10 mouse cellular contexts compared by ENCODE assay signal in the genomic region with DNA sequence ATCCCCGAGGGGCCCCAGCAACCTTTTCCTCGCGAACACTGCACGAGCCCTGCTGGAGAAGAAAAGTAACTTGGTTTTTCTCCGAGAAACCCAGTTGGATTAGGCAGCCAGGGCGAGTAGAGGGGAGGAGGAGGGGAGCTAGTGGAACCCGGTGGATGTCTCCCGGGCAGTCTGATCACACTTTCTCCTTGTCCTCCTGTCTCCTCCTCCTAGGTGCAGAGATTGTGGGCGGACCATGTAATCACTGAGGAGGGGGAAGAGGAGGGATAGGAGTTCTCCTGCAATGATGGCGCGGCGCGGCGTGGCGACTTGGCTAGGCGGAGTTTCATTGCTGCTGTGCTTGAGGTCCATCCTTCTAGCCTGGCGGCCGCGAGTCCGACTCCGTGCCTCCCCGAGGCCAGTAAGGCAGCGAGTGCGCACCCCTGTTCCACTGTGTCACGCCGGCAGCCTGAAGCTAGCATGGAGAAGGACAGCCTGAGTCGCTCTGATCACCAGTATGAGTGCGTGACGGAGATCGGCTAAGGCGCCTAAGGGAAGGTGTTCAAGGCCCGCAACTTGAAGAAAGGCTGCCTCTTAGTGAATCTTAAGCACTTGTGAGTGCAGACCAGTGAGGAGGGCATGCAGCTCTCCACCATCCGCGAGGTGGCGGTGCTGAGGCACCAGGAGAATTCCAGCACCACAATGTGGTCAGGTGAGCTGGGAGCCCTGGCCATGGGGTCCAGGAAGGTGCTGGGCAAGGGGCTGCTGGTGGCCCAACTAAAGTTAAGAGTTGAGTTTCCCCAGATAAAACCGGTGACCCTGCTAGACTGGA. TPM values are rescaled to one million over a fixed set of nuclear protein-coding genes. Genes with fewer than 3 reads are reported as not detected.
DNase-seq lines count a peak whose midpoint lies in the region; ATAC-seq and TF ChIP-seq lines count a peak whose summit lies in the region.
"Not testable (repeated sequence)": the region's sequence is repeated elsewhere in the genome, so short reads cannot be mapped to it uniquely, and the experiment has no call there.
"Had no signal": no experiment of that assay in that cellular context is flagged by ENCODE, and none has a peak within 500 bp of the region (broad histone marks: within the 10 kb centered on the region; RNA-seq: fewer than 3 reads in every experiment).

No protein-coding gene starts in this region.

- not testable (repeated sequence) for H3K4me1 ChIP-seq in embryonic fibroblast, embryonic 13.5 days (ENCODE audit: control insufficient read depth, insufficient read depth, low read length); heart, adult 2 months (ENCODE audit: control insufficient read depth, insufficient read depth, low read length); intestine, postnatal 0 days (replicated peaks; ENCODE audit: control insufficient read depth, insufficient read depth, low read length); liver, embryonic 15.5 days (replicated peaks); neural tube, embryonic 12.5 days

- peak; percentile 9; the same call in 1 of the 2 replicates for TF ChIP-seq CTCF in embryonic fibroblast, embryonic 13.5 days (IDR thresholded peaks at IDR 0.05; ENCODE audit: borderline replicate concordance, insufficient read depth, low read length)
- peak; percentile 15; the same call in 1 of the 2 replicates for TF ChIP-seq CTCF in heart, adult 2 months (IDR thresholded peaks at IDR 0.05)
- peak; percentile 45 for TF ChIP-seq CTCF in intestine, postnatal 0 days (IDR thresholded peaks at IDR 0.05; ENCODE audit: low read depth)

- TF ChIP-seq POLR2A in embryonic fibroblast, embryonic 13.5 days (IDR thresholded peaks at IDR 0.05; ENCODE audit: low read depth, low read length); heart, adult 2 months (IDR thresholded peaks at IDR 0.05; ENCODE audit: insufficient read depth, low read depth, low read length): not testable (repeated sequence)

- H3K79me2 ChIP-seq in heart, adult 2 months (replicated peaks; ENCODE audit: control insufficient read depth, insufficient read depth, low read length): not testable (repeated sequence)

- not testable (repeated sequence) for H3K27ac ChIP-seq in embryonic fibroblast, embryonic 13.5 days (ENCODE audit: insufficient read depth, low read length); heart, adult 2 months; intestine, postnatal 0 days (ENCODE audit: low read depth, low read length); liver, embryonic 15.5 days (replicated peaks); neural tube, embryonic 12.5 days

- peak overlapping the region; percentile 46 for H3K4me2 ChIP-seq in intestine, postnatal 0 days (replicated peaks; ENCODE audit: low read depth)
- H3K4me2 ChIP-seq in liver, embryonic 15.5 days: peak overlapping the region; percentile 27; the same call in 1 of the 2 replicates
- peak overlapping the region; percentile 53 for H3K4me2 ChIP-seq in neural tube, embryonic 12.5 days (replicated peaks)

- TF ChIP-seq EP300 in heart, adult 2 months (IDR thresholded peaks at IDR 0.05; ENCODE audit: insufficient read depth, low read depth, low read length): not testable (repeated sequence)

- ATAC-seq in intestine, postnatal 0 days; liver, embryonic 15.5 days (ENCODE audit: insufficient read depth): not testable (repeated sequence)
- peak; percentile 91 for ATAC-seq in neural tube, embryonic 12.5 days (ENCODE audit: low FRiP score, low read depth)

- H3K27me3 ChIP-seq in heart, adult 2 months (ENCODE audit: control insufficient read depth, insufficient read depth, low read length); intestine, postnatal 0 days (replicated peaks; ENCODE audit: control insufficient read depth, insufficient read depth, low read length); liver, embryonic 15.5 days; neural tube, embryonic 12.5 days (replicated peaks): not testable (repeated sequence)

- H3K4me3 ChIP-seq in embryonic fibroblast, embryonic 13.5 days (ENCODE audit: insufficient read depth, low read length); heart, adult 2 months; intestine, postnatal 0 days (ENCODE audit: low read depth, low read length); liver, embryonic 15.5 days (replicated peaks): not testable (repeated sequence)
- peak overlapping the region; percentile 22 for H3K4me3 ChIP-seq in neural tube, embryonic 12.5 days

- under 1% methylated on average over 24 of the region's 36 CpGs for WGBS in heart, adult 2 months
- WGBS in intestine, postnatal 0 days: under 1% methylated on average over 22 of the region's 36 CpGs
- WGBS in liver, embryonic 15.5 days (ENCODE audit: insufficient replicate concordance): under 1% methylated on average over 26 of the region's 36 CpGs
- WGBS in neural tube, embryonic 12.5 days: under 1% methylated on average over 28 of the region's 36 CpGs

- DNase-seq in adrenal gland, postnatal 25 days: peak; percentile 36
- DNase-seq in heart, adult 2 months: peak in 1 of 2 experiments; percentile 27
- DNase-seq in layer of hippocampus, postnatal 14 days (ENCODE audit: low spot score in 2 of 2): peak; percentile 31 to 55
- peak; percentile 12 for DNase-seq in thymus, postnatal 4 days

- not testable (repeated sequence) for H3K36me3 ChIP-seq in heart, adult 2 months (ENCODE audit: control insufficient read depth, insufficient read depth, low read length); intestine, postnatal 0 days (ENCODE audit: control insufficient read depth, insufficient read depth); liver, embryonic 15.5 days (replicated peaks); neural tube, embryonic 12.5 days

- H3K9ac ChIP-seq in heart, adult 2 months (ENCODE audit: low read depth, low read length); intestine, postnatal 0 days (ENCODE audit: low read depth, low read length); liver, embryonic 15.5 days; neural tube, embryonic 12.5 days: not testable (repeated sequence)

- intact Hi-C loops in heart, adult 2 months (cut with DNase I): not testable (repeated sequence)

- not testable (repeated sequence) for H3K9me3 ChIP-seq in intestine, postnatal 0 days (ENCODE audit: control insufficient read depth); liver, embryonic 15.5 days (replicated peaks); neural tube, embryonic 12.5 days

RNA-seq across cellular contexts. Expression of a gene that starts 13.6 kb away (rescaled TPM):
- total RNA-seq in adrenal gland, postnatal 25 days (2021): not detected in 2 replicates
- polyA plus RNA-seq in embryonic fibroblast, embryonic 13.5 days (2011; ENCODE audit: insufficient read length, low read depth, missing spikeins): not detected in 2 replicates
- total RNA-seq in heart, adult 2 months (2021): not detected
- polyA plus RNA-seq in heart, adult 2 months (2012; rRNA removed): not detected in 2 replicates
- not detected in 2 replicates for polyA plus RNA-seq in intestine, postnatal 0 days (2015; fragmentation: Nextera tagmentation; extraction: Ambion mirVana)
- total RNA-seq in layer of hippocampus, postnatal 14 days (2021): not detected
- polyA plus RNA-seq in liver, embryonic 15.5 days (2015; fragmentation: Nextera tagmentation; extraction: Ambion mirVana): not detected in 2 replicates
- 0.10 TPM in 1 of 2 replicates, not detected in the other for polyA plus RNA-seq in neural tube, embryonic 12.5 days (2016; fragmentation: Nextera tagmentation; extraction: Ambion mirVana)
- total RNA-seq: hematopoietic stem cell, adult 5-6 weeks had no signal
- polyA plus RNA-seq: thymus, postnatal 0 days had no signal
